Mouse (Mus musculus) kidney, postnatal 10 days (tissue): Measurements from ENCODE around the gene Cmya5.

Experiments
- DNase-seq: peaks from one replicate; pipeline ENCODE4 v3.0.0; 2021; ENCODE audit warnings: mixed read lengths

Gene Cmya5

GRCm38 (mm10) chr13:93060437-93060836 lies 84.1 kb downstream of the Cmya5 start:
- DNase-seq, result no peak

- DNase-seq, result no peak
These were observed 85.9 kb downstream of the Cmya5 start for GRCm38 (mm10) chr13:93058551-93059011.

- DNase-seq, result no peak
These were observed 86.8 kb downstream of the Cmya5 start for GRCm38 (mm10) chr13:93057492-93058260.

GRCm38 (mm10) chr13:93056091-93056490 lies 88.4 kb downstream of the Cmya5 start:
- no peak for DNase-seq

- DNase-seq, result no peak
These were observed 93.0 kb downstream of the Cmya5 start for GRCm38 (mm10) chr13:93051483-93051882.

GRCm38 (mm10) chr13:93041021-93041420 lies 103.5 kb downstream of the Cmya5 start:
- no peak for DNase-seq

- no peak for DNase-seq
These were observed 108.3 kb downstream of the Cmya5 start for GRCm38 (mm10) chr13:93036218-93036617.

- DNase-seq, result no peak
These were observed 115.2 kb downstream of the Cmya5 start for GRCm38 (mm10) chr13:93029337-93029736.

- DNase-seq, result no peak
These were observed 119.7 kb downstream of the Cmya5 start for GRCm38 (mm10) chr13:93024837-93025236.

GRCm38 (mm10) chr13:93022158-93022557 lies 122.4 kb downstream of the Cmya5 start:
- DNase-seq, result no peak

GRCm38 (mm10) chr13:93012952-93013351 lies 131.6 kb downstream of the Cmya5 start:
- no peak for DNase-seq

GRCm38 (mm10) chr13:93011315-93011714 lies 133.2 kb downstream of the Cmya5 start:
- DNase-seq, result no peak

- DNase-seq, result no peak
These were observed 134.0 kb downstream of the Cmya5 start for GRCm38 (mm10) chr13:93010524-93010923.

- DNase-seq, result no peak
These were observed 137.4 kb downstream of the Cmya5 start for GRCm38 (mm10) chr13:93007078-93007477.

GRCm38 (mm10) chr13:93006347-93006746 lies 138.2 kb downstream of the Cmya5 start:
- no peak for DNase-seq

- no peak for DNase-seq
These were observed 140.5 kb downstream of the Cmya5 start for GRCm38 (mm10) chr13:93004003-93004402.

GRCm38 (mm10) chr13:93002456-93002855 lies 142.1 kb downstream of the Cmya5 start:
- DNase-seq, result no peak

- no peak for DNase-seq
These were observed 143.7 kb downstream of the Cmya5 start for GRCm38 (mm10) chr13:93000640-93001351.

GRCm38 (mm10) chr13:92999860-93000259 lies 144.7 kb downstream of the Cmya5 start:
- DNase-seq, result no peak

GRCm38 (mm10) chr13:92994743-92995142 lies 149.8 kb downstream of the Cmya5 start:
- DNase-seq, result no peak

GRCm38 (mm10) chr13:92992823-92993222 lies 151.7 kb downstream of the Cmya5 start:
- DNase-seq, result no peak
